Mouse (Mus musculus): ENCODE measurements around the gene Gm9970. TPM values are rescaled to one million over a fixed set of nuclear protein-coding genes. Genes with fewer than 3 reads are reported as not detected.

The Gm9970 gene
- polyA plus RNA-seq, 1 experiment, result 0.69 TPM

GRCm38 (mm10) chr5:31198616-31199320 lies 42.3 kb downstream of the Gm9970 start:
- TF ChIP-seq CTCF (IDR thresholded peaks at IDR 0.05; ENCODE audit: borderline replicate concordance, control insufficient read depth, extremely low read depth, insufficient read depth, low read length, poor library complexity) (no peak), POLR2A (IDR thresholded peaks at IDR 0.05; ENCODE audit: control insufficient read depth, extremely low read depth, insufficient read depth, low read length, poor library complexity) (no peak)
- H3K4me1 ChIP-seq (replicated peaks; ENCODE audit: control insufficient read depth, insufficient read depth, low read length), result peaks cover 13% of the 10 kb centered on the region
- peaks cover 61% of the 10 kb centered on the region for H3K36me3 ChIP-seq (ENCODE audit: control insufficient read depth, insufficient read depth, low read length)
- 94% methylated on average over 5 of the region's 5 CpGs for WGBS
- H3K27me3 ChIP-seq (ENCODE audit: control insufficient read depth, insufficient read depth, low read length), result no peaks in the 10 kb centered on the region
- no peak overlapping the region for H3K4me3 ChIP-seq (ENCODE audit: control insufficient read depth, insufficient read depth, low read length)
- H3K27ac ChIP-seq (ENCODE audit: control insufficient read depth, insufficient read depth, low read length), result no peak overlapping the region
- no peak for DNase-seq

GRCm38 (mm10) chr5:31198170-31198569 lies 42.9 kb downstream of the Gm9970 start:
- no peak overlapping the region for H3K4me3 ChIP-seq (ENCODE audit: control insufficient read depth, insufficient read depth, low read length)
- peaks cover 13% of the 10 kb centered on the region for H3K4me1 ChIP-seq (replicated peaks; ENCODE audit: control insufficient read depth, insufficient read depth, low read length)
- H3K27me3 ChIP-seq (ENCODE audit: control insufficient read depth, insufficient read depth, low read length), result no peaks in the 10 kb centered on the region
- H3K27ac ChIP-seq (ENCODE audit: control insufficient read depth, insufficient read depth, low read length), result no peak overlapping the region
- H3K36me3 ChIP-seq (ENCODE audit: control insufficient read depth, insufficient read depth, low read length), result peaks cover 58% of the 10 kb centered on the region
- no peak for TF ChIP-seq POLR2A (IDR thresholded peaks at IDR 0.05; ENCODE audit: control insufficient read depth, extremely low read depth, insufficient read depth, low read length, poor library complexity)
- TF ChIP-seq CTCF (IDR thresholded peaks at IDR 0.05; ENCODE audit: borderline replicate concordance, control insufficient read depth, extremely low read depth, insufficient read depth, low read length, poor library complexity), result no peak
- 96% methylated on average over 9 of the region's 9 CpGs for WGBS
- DNase-seq, result no peak

GRCm38 (mm10) chr5:31197072-31197471 lies 44.0 kb downstream of the Gm9970 start:
- Histone ChIP-seq H3K4me1 (replicated peaks; ENCODE audit: control insufficient read depth, insufficient read depth, low read length) (peaks cover 8% of the 10 kb centered on the region), H3K36me3 (ENCODE audit: control insufficient read depth, insufficient read depth, low read length) (peaks cover 55% of the 10 kb centered on the region), H3K4me3 (ENCODE audit: control insufficient read depth, insufficient read depth, low read length) (no peak overlapping the region), H3K27ac (ENCODE audit: control insufficient read depth, insufficient read depth, low read length) (no peak overlapping the region), H3K27me3 (ENCODE audit: control insufficient read depth, insufficient read depth, low read length) (no peaks in the 10 kb centered on the region)
- DNase-seq, result no peak
- TF ChIP-seq POLR2A (IDR thresholded peaks at IDR 0.05; ENCODE audit: control insufficient read depth, extremely low read depth, insufficient read depth, low read length, poor library complexity), result no peak
- no peak for TF ChIP-seq CTCF (IDR thresholded peaks at IDR 0.05; ENCODE audit: borderline replicate concordance, control insufficient read depth, extremely low read depth, insufficient read depth, low read length, poor library complexity)
- 97% methylated on average over 12 of the region's 12 CpGs for WGBS

- Histone ChIP-seq H3K4me3 (ENCODE audit: control insufficient read depth, insufficient read depth, low read length) (no peak overlapping the region), H3K27ac (ENCODE audit: control insufficient read depth, insufficient read depth, low read length) (no peak overlapping the region), H3K36me3 (ENCODE audit: control insufficient read depth, insufficient read depth, low read length) (peaks cover 55% of the 10 kb centered on the region), H3K4me1 (replicated peaks; ENCODE audit: control insufficient read depth, insufficient read depth, low read length) (peaks cover 8% of the 10 kb centered on the region), H3K27me3 (ENCODE audit: control insufficient read depth, insufficient read depth, low read length) (no peaks in the 10 kb centered on the region)
- DNase-seq, result no peak
- 96% methylated on average over 10 of the region's 10 CpGs for WGBS
- TF ChIP-seq CTCF (IDR thresholded peaks at IDR 0.05; ENCODE audit: borderline replicate concordance, control insufficient read depth, extremely low read depth, insufficient read depth, low read length, poor library complexity), result no peak
- no peak for TF ChIP-seq POLR2A (IDR thresholded peaks at IDR 0.05; ENCODE audit: control insufficient read depth, extremely low read depth, insufficient read depth, low read length, poor library complexity)
Observed at GRCm38 (mm10) chr5:31196207-31196606, 44.8 kb downstream of the Gm9970 start.

- WGBS, result 94% methylated on average over 4 of the region's 4 CpGs
Observed at GRCm38 (mm10) chr5:31195671-31196070, 45.4 kb downstream of the Gm9970 start.

GRCm38 (mm10) chr5:31194486-31195485 lies 46.2 kb downstream of the Gm9970 start:
- WGBS, result 96% methylated on average over 16 of the region's 16 CpGs
- Histone ChIP-seq H3K27me3 (ENCODE audit: control insufficient read depth, insufficient read depth, low read length) (no peaks in the 10 kb centered on the region), H3K27ac (ENCODE audit: control insufficient read depth, insufficient read depth, low read length) (no peak overlapping the region), H3K36me3 (ENCODE audit: control insufficient read depth, insufficient read depth, low read length) (peaks cover 55% of the 10 kb centered on the region), H3K4me1 (replicated peaks; ENCODE audit: control insufficient read depth, insufficient read depth, low read length) (peaks cover 4% of the 10 kb centered on the region), H3K4me3 (ENCODE audit: control insufficient read depth, insufficient read depth, low read length) (no peak overlapping the region)
- no peak for TF ChIP-seq CTCF (IDR thresholded peaks at IDR 0.05; ENCODE audit: borderline replicate concordance, control insufficient read depth, extremely low read depth, insufficient read depth, low read length, poor library complexity)
- no peak for TF ChIP-seq POLR2A (IDR thresholded peaks at IDR 0.05; ENCODE audit: control insufficient read depth, extremely low read depth, insufficient read depth, low read length, poor library complexity)
- no peak for DNase-seq

More at GRCm38 (mm10) chr5:31195671-31196070, 45.4 kb downstream of the Gm9970 start:
- no peak for DNase-seq
- peaks cover 55% of the 10 kb centered on the region for H3K36me3 ChIP-seq (ENCODE audit: control insufficient read depth, insufficient read depth, low read length)
- no peak overlapping the region for H3K27ac ChIP-seq (ENCODE audit: control insufficient read depth, insufficient read depth, low read length)
- H3K4me1 ChIP-seq (replicated peaks; ENCODE audit: control insufficient read depth, insufficient read depth, low read length), result peaks cover 7% of the 10 kb centered on the region
- TF ChIP-seq POLR2A (IDR thresholded peaks at IDR 0.05; ENCODE audit: control insufficient read depth, extremely low read depth, insufficient read depth, low read length, poor library complexity) (no peak), CTCF (IDR thresholded peaks at IDR 0.05; ENCODE audit: borderline replicate concordance, control insufficient read depth, extremely low read depth, insufficient read depth, low read length, poor library complexity) (no peak)
- H3K27me3 ChIP-seq (ENCODE audit: control insufficient read depth, insufficient read depth, low read length), result no peaks in the 10 kb centered on the region
- H3K4me3 ChIP-seq (ENCODE audit: control insufficient read depth, insufficient read depth, low read length), result no peak overlapping the region

Measured in thymus, adult 2 months (tissue).